Mouse (Mus musculus): ENCODE measurements around the gene Plcl2.
"Not testable (repeated sequence)": the region's sequence is repeated elsewhere in the genome, so short reads cannot be mapped to it uniquely, and the experiment has no call there.

Plcl2 gene

DNA sequence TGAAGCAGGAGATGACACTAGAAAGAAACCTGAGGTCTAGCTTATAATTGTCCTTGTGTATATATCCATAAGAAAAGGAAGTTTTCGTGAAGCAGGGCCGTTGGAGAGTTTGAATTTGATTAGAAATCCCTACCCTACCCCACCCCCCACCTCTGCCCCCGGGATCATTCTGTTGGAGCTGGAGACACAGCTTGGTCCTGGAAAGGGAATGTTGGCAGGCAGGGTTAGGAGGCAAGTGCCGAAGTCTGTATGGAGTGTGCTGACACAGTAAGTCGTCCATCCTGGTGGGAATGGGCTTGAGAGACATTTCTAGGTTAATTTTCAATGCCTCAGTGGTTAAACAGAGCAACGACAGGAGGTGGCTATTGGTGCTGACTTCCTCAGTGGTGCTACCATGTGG lies 8.4 kb upstream of the Plcl2 start:
- no peak for DNase-seq

DNA sequence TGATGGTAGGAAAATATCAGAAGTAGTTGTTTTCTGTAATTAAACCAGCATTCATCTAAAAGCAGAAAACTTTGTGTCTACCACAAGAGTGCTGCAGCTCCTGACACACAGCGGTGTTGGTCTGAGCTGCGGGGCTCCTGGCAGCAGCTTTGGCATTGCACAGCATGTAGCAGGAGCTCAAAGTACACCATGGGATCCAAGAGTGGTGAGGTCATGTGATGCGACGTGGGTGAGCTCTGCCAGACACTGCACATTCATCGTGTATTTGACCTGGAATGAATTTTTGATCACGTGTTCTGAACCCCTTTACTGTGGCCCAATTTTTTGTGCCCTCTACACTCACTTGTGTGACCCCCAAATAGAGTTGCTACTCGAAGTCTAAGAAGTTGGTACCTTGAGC lies 6.1 kb upstream of the Plcl2 start:
- DNase-seq = peak; percentile 24

DNA sequence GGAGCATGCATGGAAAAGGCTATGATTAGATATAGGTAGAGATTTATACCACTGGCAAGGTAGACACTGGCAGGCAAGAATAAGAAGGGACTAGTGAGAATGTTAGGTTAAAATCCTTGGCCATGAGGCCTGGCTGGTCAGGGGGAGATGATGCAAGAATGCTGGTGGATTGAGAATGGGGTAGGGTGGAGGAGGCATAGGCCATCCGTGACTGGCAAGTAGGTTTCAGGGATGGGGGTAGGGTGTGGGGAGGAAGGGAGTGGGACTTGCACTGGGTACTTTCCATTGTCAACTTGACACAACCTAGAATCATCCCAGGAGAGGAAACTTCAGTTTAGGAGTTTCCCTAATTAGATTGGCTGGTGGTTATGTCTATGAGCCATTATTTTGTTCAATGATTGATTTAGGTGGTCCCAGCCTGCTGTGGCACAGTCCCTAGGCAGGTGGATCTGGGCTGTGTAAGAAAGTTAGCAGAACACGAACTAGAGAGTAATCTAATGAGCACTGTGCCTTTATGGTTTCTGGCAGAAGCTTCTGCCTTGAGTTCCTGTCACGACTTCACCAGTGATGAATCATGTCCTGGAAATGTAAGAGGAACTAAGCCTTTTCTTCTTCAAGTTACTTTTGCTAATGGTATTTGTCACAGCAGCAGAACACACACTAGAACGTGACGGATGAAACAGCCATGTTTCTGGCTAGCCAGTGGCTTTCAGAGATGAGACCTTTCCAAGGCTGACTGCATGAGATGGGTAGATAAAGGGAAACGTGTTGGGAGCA lies 4.9 kb upstream of the Plcl2 start:
- no peak for DNase-seq

DNA sequence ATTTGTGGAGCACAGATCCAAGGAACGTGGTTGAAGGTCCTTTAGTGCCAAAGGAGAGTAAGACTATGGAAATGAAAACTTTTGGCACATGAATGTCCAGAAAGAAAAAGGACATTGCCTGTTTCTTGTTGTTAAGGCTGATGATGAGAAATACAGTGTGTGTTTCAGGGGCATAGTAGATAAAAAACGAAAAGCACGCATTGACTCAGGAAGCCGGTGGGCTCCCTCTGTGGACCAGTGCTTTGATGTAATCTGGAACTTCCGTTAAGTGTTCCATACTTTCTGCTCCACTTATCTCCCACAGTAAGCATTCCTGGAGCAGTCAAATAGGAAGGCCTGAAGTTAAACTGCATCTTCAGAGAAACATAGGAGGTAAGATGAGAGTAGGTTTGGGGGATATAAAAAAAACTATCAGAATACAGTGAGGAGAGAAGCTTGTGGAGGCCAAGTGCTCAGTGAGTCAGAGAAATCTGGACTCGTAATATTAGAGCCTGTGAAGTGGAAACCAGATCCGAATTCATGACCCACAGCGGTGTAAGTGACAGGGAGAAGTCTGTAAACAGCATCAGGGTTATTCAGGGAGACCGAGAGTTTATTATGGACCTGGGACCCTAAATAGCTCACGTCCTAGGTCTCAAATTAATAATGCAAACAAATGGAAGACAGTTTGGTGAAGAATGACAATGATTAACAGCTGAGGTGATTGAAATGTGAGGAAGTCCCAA lies 3.1 kb upstream of the Plcl2 start:
- DNase-seq = no peak

DNA sequence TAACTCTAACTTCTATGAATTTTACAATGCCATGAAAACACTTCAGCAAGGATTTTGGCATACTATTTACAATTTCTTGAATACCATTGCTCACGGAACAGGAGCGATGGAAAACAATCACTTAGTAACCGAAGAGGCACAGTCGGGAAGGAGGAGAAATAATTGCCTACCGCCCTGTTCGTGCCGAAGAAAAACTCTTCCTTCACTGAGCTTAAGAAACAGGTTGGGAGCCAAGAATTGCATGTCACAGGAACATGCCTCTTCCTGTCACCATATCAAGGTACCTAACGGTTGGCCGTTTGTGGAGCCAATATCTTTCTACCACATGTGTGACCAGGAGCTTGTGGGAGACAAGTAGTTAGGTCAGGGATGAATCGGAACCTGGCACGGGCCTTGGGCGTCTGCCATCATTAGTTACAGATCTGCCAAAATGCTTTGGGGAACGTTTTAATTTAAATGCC lies 2.3 kb upstream of the Plcl2 start:
- no peak for DNase-seq

DNA sequence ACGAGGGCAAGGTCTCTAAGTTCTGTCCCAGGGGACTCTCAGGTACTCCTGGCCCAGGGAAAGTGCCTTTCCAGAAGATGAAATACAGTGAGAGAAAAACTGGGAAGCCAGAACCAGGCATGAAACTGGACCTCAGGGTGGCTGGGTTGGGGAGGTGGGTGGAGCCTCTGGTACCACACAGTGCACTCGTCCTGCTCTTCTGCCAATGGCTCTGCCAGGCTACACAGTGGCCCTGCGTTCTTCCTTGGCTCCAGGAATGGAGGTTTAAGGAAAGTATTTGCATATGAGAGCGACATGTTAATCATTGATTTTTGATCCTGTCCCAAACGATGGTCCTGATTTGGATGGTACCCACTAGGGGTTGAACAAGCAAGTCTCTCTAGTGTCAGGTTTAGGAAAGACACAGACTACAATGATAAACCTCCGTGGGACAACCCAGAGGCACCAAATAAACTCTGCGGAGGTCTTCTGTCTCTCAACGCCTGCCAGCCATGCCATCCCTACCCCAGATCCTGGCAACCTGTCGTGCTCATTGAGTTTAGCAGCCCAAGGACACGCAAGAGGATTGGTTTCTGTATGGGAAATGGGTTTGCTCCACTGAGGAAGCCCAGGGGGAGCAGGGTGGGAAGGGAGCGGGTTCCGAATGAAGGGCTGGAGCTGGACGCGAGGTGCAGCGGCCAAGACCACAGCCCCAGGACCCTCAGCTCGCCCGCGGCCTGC lies 988 bp upstream of the Plcl2 start:
- DNase-seq = no peak

DNA sequence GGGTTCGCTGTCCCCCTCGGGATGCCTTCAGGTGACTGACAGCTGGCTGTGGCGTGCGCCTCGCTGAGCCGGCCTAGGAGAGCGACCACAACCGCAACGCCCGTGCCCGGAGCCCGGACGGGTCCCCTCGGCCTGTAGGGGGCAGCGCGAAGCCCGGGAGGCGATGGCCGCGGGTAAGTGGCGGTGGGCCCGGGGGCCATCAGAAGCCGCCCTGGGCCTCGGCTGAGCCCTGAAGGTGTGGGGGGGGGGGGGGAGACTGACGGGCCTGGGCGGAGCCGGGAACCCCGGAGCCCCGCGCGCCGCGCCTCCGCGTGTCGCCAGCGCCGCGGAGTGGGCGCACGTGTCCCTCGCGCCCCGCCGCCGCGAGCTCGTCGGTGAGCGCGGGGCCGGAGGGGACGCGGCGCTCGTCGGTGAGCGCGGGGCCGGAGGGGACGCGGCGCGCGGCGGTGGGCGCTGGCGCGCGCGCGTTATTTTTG lies 390 bp upstream of the Plcl2 start:
- DNase-seq = peak; percentile 84

DNA sequence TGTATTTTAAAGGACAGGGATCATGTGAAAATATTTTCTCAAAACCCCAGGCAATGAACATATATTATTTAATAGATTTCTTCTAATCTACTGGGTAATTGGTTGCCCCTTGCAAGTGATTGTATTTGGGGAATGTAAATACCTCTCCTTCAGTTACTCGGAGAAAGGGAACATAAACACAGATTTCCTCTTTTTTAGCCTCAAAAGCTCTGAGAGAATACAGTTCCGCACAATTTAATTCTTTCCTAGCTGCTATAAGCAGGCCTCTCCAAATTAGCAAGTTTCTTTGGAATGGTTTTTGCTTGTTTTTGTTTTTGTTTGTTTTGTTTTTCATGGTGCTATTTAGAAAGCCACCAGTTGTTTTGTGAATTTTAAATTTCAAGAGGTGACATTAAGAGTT lies 1.1 kb downstream of the Plcl2 start:
- no peak for DNase-seq

DNA sequence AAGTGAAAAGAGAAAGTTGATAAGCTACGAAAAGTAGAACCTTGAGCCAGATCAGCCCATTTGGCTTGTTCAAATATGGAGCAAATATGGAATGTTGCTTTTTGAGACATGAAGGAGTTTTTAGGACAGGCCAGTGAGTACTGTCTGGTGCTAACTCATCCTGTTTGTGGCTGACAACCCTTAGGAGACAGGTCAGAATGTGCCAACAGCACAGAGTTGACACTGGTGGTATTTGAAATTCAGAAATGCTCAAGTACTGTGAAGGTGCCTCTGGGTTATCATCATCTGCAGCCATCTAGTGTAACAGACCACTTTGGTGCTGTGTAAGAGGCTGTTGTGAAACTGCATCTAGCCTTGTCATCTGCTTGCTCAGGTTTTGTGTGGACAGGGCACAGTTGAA lies 1.5 kb downstream of the Plcl2 start:
- DNase-seq = no peak

DNA sequence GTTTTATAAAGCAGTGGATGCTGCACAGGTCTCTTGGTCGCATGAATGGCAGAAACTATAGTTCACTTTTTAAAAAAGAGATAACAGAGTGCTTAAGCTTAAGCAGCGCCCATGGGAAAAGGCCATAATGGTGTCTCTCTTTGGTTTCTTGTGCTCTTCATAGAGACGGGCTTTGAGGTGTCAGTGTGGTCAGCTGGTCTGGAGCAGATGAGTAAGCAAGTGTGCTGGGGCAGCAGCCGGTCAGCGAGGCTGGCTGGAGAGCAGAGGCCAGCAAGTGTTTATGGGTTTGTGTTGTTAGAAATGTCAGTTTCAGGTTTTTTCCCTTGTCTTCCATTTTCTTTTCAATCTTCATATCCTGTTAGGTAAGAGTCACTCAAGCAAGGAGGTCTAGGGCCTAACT lies 3.0 kb downstream of the Plcl2 start:
- no peak for DNase-seq

DNA sequence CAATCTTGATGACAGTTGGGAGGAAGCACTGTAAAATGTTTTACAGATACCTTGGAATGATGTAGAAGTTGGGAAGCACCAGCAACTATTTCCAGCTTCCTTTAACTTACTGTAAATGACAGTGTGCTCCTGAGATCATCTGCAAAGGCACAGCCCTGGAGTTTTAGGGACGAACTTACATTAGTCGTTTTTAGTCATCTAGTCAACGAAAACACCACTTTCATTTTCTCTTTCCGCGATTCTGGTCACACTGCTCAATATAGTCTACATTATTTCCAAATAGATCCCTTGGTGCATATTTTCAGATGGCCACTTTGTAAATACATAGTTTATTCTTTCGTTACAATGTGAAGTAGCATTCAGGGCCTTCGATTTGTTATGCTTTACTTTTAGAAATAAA lies 3.6 kb downstream of the Plcl2 start:
- DNase-seq = no peak

DNA sequence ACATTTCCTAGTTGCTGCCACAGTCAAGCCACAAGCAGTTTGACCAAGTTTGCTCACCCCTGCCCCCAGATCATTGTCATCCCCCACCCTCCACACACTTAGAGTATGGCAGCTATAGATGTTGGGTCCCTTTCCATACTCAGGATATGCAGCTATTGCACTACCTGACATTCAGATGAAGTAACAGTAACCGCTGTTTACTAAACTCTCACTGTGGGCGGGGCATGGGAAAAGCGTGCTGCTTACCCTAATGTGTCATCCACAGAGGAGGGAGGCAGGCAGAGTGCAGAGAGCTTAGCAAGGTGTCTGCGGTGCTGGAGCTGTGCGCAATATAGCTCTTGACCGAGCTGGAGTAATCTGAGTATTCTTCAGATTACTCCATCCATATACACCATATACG lies 4.2 kb downstream of the Plcl2 start:
- no peak for DNase-seq

DNA sequence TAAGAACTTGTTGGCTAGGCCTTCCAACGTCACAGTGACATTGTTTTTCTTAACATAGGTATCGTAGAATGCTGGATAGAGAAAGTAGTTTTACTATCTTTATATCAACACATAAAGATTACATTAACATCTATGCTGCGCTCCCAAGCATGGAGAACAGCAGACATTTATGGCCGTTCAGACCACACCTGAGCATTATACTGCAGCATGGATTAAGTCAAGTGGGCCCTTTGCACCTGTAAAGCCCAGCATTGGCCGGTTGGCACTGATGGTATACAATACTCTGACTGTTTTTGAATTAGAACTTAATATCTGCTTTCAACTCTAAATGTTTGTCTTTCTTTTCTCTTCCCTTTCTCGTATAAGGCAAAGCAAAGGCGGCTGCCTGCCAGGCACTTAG lies 4.8 kb downstream of the Plcl2 start:
- DNase-seq = no peak

DNA sequence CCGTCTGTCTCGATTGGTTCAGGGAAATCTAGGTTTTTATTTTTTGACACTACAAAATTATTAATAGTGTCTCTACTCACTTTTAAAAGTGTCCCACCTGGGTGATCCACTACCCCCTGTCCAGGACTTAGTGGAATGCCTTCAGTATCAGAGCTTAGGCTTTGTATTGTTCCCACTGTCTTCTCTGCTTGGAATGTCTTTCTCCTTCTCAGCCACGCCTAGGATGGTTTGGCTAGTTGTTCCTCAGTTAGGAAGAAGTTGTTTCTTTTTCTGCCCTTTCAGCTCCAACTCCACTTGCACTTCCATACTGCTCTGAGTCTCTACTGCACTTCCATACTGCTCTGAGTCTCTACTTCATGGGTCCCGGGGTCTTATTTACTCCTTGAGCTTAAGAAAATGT lies 6.7 kb downstream of the Plcl2 start:
- DNase-seq = no peak

DNA sequence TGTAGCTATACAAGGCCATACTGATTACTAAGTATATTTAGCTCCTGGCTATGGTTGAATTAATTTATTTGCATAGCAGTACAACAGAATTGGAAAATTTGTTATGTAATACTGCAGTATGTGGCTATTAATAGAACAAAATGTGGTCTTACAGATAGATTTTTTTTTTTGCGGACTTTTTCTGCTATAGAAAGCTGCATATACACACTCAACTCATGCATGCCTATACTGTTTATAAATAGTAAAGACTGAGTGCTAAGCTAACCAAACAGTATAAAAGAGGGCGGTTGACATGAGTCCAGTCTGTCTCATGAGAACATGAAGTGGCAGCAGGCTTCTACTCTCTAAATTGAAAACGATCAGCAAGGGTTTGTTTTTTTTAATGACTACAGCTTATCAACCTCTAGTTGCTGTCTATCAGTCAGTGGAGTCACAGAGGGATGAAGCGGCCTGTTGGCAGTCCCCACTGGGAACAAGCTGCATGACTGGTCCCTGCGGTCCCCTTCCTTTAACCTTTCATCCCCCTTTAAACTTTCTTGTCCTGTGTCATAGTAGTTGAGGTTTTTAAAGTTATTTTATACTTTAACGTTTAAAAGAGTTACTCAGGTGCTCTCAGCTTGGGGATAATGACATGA lies 8.7 kb downstream of the Plcl2 start:
- no peak for DNase-seq

DNA sequence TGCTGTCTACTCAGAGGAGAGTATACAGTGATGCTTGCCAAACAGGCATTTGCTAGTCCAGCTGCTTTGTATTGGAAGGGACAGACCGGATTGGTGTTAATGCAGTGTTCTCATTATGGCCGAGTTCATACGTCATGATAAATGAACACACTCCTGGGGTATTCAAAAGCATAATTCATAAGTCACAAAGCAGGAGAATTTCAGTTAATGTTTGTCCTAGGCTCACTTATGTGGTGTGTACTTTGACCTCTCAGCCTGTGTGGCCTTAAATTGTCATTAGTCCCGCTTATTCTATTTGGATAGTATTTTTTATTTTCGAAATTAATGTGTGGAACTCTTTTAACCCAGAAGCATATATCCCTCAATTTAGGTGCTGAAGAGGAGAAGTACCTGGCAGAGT lies 10.4 kb downstream of the Plcl2 start:
- no peak for DNase-seq

DNA sequence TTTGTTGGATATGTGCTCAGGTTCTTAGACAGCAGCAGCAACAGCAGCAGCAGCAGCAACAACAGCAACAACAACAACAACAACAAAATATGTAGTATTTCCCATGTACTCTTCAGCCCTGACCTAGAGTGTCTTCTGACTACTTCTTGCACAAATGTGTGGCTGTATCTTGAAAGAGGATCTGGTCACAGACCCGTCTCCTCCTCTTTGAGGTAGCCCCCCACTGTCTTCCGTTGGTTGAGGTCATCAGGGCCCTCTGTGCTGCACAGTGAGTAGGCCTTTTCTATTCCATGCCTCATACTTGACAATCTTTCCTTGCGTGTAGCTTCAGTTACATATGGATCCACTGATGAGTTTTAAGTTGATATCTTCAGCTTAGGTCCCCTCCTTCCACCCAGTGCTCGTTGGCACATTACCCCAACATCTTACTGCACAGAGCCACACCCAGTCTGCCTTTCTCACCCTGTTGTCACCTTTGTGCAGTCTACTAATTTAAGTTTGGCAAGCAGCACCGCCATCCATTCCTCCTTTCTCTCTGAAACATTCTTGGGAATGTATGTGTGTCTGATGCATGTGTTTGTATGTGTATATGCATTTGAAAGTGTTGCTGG lies 13.4 kb downstream of the Plcl2 start:
- DNase-seq = no peak

DNA sequence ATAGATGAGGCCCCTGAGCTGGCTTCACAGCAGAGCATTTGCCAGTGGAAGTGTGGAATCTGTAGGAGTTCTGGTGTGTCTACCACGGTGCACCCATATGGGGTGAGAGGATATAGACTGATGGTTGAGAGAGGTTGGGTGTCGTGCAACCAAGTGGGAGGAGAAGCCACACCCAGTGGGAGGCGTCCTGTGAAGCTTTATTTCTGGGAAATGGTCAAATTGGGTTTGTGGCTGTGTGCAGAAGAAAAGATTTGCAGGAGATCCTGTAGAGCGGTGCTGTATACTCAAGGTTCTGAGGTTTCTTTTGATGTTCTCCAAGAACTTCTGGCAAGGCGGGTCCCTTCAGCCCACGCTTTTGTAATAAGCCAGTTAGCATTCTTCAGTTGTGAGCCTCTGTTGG lies 15.8 kb downstream of the Plcl2 start:
- DNase-seq = no peak

DNA sequence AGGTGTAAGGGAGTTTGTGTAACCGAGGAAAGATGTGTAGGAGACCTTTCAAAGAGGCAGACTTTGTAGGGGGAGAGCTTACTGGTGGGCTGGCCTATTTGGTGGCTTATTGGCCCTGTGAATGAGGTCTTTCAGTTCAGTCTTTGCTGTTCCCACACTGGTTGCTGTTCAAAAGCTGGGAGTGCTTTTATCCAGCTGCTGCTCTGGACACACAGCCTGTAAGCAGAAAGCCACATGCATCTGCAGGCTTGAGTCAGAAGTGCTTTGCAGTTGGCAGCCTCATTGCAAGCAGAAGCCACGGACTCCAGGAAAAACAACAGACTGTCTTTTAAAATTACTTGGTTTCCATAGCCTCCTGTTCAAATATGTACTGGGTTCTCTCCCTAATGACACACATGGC lies 16.6 kb downstream of the Plcl2 start:
- peak; percentile 18 for DNase-seq

DNA sequence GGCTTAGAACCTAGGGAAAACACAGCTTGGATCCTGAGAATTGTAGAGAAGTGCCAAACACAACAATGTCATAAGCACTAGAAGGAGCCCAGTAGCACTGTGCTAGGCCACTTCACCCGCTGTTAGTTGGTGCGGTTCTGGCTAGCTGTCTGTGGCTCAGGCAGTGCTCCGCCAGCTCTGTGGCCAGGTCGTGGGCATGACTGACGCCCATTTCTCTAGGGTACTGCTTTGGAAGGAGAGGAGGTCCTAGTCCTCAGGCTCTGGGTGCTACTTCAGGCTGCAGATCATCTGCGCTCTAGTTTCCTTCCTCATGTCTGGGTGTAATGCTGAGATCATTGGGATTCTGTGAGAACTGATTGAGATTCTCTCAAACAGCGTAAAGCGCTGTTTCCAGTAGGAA lies 20.9 kb downstream of the Plcl2 start:
- no peak for DNase-seq

DNA sequence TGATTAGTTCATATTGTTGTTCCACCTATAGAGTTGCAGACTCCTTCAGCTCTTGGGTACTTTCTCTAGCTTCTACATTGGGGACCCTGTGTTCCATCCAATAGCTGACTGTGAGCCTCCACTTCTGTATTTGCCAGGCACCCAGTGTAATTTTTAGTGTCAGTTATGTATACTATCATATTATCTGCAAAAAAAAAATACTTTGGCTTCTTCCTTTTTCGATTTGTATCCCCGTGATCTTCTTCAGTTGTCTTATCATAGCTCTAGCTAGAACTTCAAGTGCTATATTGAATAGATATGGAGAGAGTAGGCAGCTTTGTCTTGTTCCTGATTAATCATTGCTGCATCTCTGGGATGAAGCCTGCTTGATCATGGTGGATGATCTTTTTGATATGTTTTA lies 25.7 kb downstream of the Plcl2 start:
- not testable (repeated sequence) for DNase-seq

DNA sequence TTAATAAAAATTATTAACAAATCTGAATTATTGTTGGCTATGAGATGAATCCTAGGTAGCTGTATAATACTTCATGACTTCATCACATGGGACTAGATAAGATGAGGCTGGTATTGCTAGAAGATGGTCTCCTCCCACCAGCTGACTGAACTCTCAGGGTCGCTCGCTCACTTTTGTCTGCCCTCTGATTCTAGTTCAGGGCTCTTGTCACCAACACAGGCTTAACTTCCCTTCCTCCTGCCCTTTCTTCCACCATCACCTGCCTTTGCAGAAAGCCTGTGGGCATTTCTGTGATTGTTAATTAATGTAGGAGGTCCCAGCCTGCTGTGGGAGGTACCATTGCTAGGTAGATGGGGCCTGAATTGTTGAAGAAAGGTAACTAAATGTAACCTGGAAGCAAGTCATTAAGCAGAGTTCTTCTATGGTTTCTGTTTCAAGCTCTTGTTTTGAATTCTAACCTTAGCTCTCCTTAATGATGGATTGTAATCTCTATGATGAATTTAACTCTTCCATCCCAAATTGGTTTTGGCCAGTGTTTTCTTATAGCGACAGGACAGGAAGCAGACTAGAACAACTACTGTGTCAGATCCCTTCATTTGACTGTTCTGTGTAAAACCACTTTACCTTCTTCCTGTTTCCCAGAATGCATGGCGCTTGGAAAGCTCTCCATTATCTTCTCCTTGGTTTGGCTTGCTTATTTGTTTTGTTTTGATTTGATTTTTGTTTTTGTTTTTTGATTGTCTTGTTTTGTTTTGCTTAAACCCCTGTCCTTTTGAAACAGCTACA lies 27.4 kb downstream of the Plcl2 start:
- no peak for DNase-seq

Data from kidney, postnatal 10 days (tissue).